ENCODE assay signal across 8 mouse cellular contexts in the genomic region with DNA sequence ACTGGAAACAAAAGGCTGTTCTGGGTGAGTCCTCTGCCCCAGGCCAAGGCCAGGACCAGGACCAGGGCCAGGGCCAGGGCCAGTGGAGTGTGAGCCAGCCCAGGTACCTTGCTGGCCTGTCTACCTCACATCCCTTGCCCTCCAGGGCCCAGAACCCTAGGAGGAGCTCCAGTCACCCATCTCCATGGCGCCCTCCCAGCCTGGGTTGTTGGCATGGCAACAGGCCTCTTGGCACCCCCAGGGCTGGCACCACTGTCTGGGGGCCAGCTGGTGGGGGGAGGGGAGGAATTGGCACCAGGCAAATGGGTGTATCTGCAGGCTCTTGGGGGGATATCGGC. TPM values are rescaled to one million over a fixed set of nuclear protein-coding genes. Genes with fewer than 3 reads are reported as not detected.
A peak's percentile ranks its signal among the peaks of the same experiment; 100 is the strongest.
DNase-seq lines count a peak whose midpoint lies in the region; ATAC-seq and TF ChIP-seq lines count a peak whose summit lies in the region.

No protein-coding gene starts in this region.

- H3K4me2 ChIP-seq in embryonic facial prominence, embryonic 11.5 days (ENCODE audit: low read depth, low read length) = peak overlapping the region; percentile 82
- peak overlapping the region; percentile 82 for H3K4me2 ChIP-seq in hindbrain, embryonic 11.5 days (replicated peaks; ENCODE audit: low read depth, low read length)
- peak overlapping the region; percentile 85 for H3K4me2 ChIP-seq in stomach, embryonic 16.5 days (ENCODE audit: low read depth, low read length)

- WGBS in embryonic facial prominence, embryonic 11.5 days = 72% methylated on average over 2 of the region's 2 CpGs
- 82% methylated on average over 2 of the region's 2 CpGs for WGBS in hindbrain, embryonic 11.5 days
- WGBS in stomach, embryonic 16.5 days = 65% methylated on average over 2 of the region's 2 CpGs

- no peak for TF ChIP-seq CTCF in E14TG2a.4 (conservative IDR thresholded peaks at IDR 0.05; ENCODE audit: low read length)

- ATAC-seq in embryonic facial prominence, embryonic 11.5 days (replicated peaks; ENCODE audit: insufficient number of reproducible peaks, low FRiP score, low TSS enrichment, low read depth) = peak; percentile 20; the same call in 1 of the 2 replicates
- peak; percentile 31; the same call in 1 of the 2 replicates for ATAC-seq in hindbrain, embryonic 11.5 days (ENCODE audit: low FRiP score)
- ATAC-seq in megakaryocyte, adult 5-6 weeks (ENCODE audit: poor library complexity, severe bottlenecking) = 0 out of 2 replicates have a peak, but pooled peaks have one; percentile 7
- 0 out of 2 replicates have a peak, but pooled peaks have one; percentile 5 for ATAC-seq in stomach, embryonic 16.5 days (ENCODE audit: insufficient read depth, low FRiP score)

- no peaks in the 10 kb centered on the region for H3K9me3 ChIP-seq in E14TG2a.4 (ENCODE audit: low read length)
- no peaks in the 10 kb centered on the region for H3K9me3 ChIP-seq in embryonic facial prominence, embryonic 11.5 days (replicated peaks; ENCODE audit: control insufficient read depth, low read length)
- no peaks in the 10 kb centered on the region for H3K9me3 ChIP-seq in hindbrain, embryonic 11.5 days (ENCODE audit: control insufficient read depth, low read length)
- no peaks in the 10 kb centered on the region for H3K9me3 ChIP-seq in stomach, embryonic 16.5 days (replicated peaks; ENCODE audit: control insufficient read depth, low read length)

- H3K36me3 ChIP-seq in E14TG2a.4 (ENCODE audit: insufficient read depth, low read length) = peaks cover 21% of the 10 kb centered on the region; the same call in 1 of the 2 replicates
- no peaks in the 10 kb centered on the region for H3K36me3 ChIP-seq in embryonic facial prominence, embryonic 11.5 days (replicated peaks; ENCODE audit: control insufficient read depth, insufficient read depth, low read depth, low read length)
- no peaks in the 10 kb centered on the region for H3K36me3 ChIP-seq in hindbrain, embryonic 11.5 days (ENCODE audit: control insufficient read depth, insufficient read depth, low read length)
- H3K36me3 ChIP-seq in stomach, embryonic 16.5 days (ENCODE audit: control insufficient read depth, insufficient read depth, low read length) = no peaks in the 10 kb centered on the region

- peak overlapping the region; percentile 83 for H3K4me3 ChIP-seq in E14TG2a.4 (replicated peaks; ENCODE audit: low read length)
- peak overlapping the region; percentile 81 for H3K4me3 ChIP-seq in embryonic facial prominence, embryonic 11.5 days (ENCODE audit: low read depth, low read length)
- H3K4me3 ChIP-seq in hindbrain, embryonic 11.5 days (ENCODE audit: low read depth, low read length) = peak overlapping the region; percentile 82
- H3K4me3 ChIP-seq in stomach, embryonic 16.5 days (replicated peaks; ENCODE audit: low read length) = peak overlapping the region; percentile 81

- no peak overlapping the region for H3K27ac ChIP-seq in embryonic facial prominence, embryonic 11.5 days (replicated peaks; ENCODE audit: low read depth, low read length)
- H3K27ac ChIP-seq in hindbrain, embryonic 11.5 days (ENCODE audit: low read depth, low read length) = no peak overlapping the region
- H3K27ac ChIP-seq in stomach, embryonic 16.5 days (ENCODE audit: low read length) = no peak overlapping the region

- peaks cover 27% of the 10 kb centered on the region for H3K27me3 ChIP-seq in E14TG2a.4 (ENCODE audit: insufficient read depth, low read length)
- no peaks in the 10 kb centered on the region for H3K27me3 ChIP-seq in embryonic facial prominence, embryonic 11.5 days (ENCODE audit: control insufficient read depth, insufficient read depth, low read length)
- H3K27me3 ChIP-seq in hindbrain, embryonic 11.5 days (ENCODE audit: control insufficient read depth, insufficient read depth, low read length) = no peaks in the 10 kb centered on the region
- no peaks in the 10 kb centered on the region for H3K27me3 ChIP-seq in stomach, embryonic 16.5 days (ENCODE audit: control insufficient read depth, insufficient read depth, low read length)

- peak overlapping the region; percentile 86 for H3K9ac ChIP-seq in embryonic facial prominence, embryonic 11.5 days (replicated peaks; ENCODE audit: low read length)
- peak overlapping the region; percentile 88 for H3K9ac ChIP-seq in hindbrain, embryonic 11.5 days (ENCODE audit: low read depth, low read length)
- H3K9ac ChIP-seq in stomach, embryonic 16.5 days (ENCODE audit: low read length) = peak overlapping the region; percentile 91

- DNase-seq in adrenal gland, adult 2 months = peak; percentile 31
- no peak for DNase-seq in adrenal gland, adult 8-10 months
- DNase-seq in embryonic facial prominence, embryonic 11.5 days (ENCODE audit: low spot score) = no peak
- no peak for DNase-seq in hindbrain, embryonic 11.5 days (ENCODE audit: low spot score)
- DNase-seq in layer of hippocampus, postnatal 25 days (ENCODE audit: extremely low spot score in 1 of 2, low spot score in 1 of 2) = peak; percentile 79 to 84

- H3K4me1 ChIP-seq in E14TG2a.4 (replicated peaks; ENCODE audit: low read depth, low read length) = peaks cover 40% of the 10 kb centered on the region
- H3K4me1 ChIP-seq in embryonic facial prominence, embryonic 11.5 days (ENCODE audit: control insufficient read depth, insufficient read depth, low read length) = peaks cover 4% of the 10 kb centered on the region; the same call in 1 of the 2 replicates
- peaks cover 7% of the 10 kb centered on the region; the same call in 1 of the 2 replicates for H3K4me1 ChIP-seq in hindbrain, embryonic 11.5 days (replicated peaks; ENCODE audit: control insufficient read depth, insufficient read depth, low read length)
- H3K4me1 ChIP-seq in stomach, embryonic 16.5 days (ENCODE audit: control insufficient read depth, insufficient read depth, low read length) = peaks cover 11% of the 10 kb centered on the region

RNA-seq across cellular contexts. Expression of gene Nsmf, which starts 0.9 kb away (rescaled TPM):
- total RNA-seq in adrenal gland, adult 2 months (2021) = 10 to 100 TPM; 32.8 to 52.9 TPM
- 99.9 and 113 TPM in 2 replicates for polyA plus RNA-seq in adrenal gland, adult 2 months (2012; rRNA removed)
- 10 to 100 TPM; 41.6 to 84.4 (median 63.1) TPM for total RNA-seq in adrenal gland, adult 8-10 months (2022)
- 29.5 and 36.2 TPM in 2 replicates for polyA plus RNA-seq in embryonic facial prominence, embryonic 11.5 days (2014; fragmentation: Nextera tagmentation; extraction: Ambion mirVana)
- polyA plus RNA-seq in hindbrain, embryonic 11.5 days (2014; fragmentation: Nextera tagmentation; extraction: Ambion mirVana) = 37.6 and 51.1 TPM in 2 replicates
- 100 to 1,000 TPM; 985 to 995 TPM for total RNA-seq in layer of hippocampus, postnatal 25 days (2021)
- 6.0 and 6.9 TPM in 2 replicates for total RNA-seq in megakaryocyte, adult 5-6 weeks (2015)
- total RNA-seq in megakaryocyte, adult 5-6 weeks (2017) = 6.4 and 10.8 TPM in 2 replicates
- polyA plus RNA-seq in stomach, embryonic 16.5 days (2015; fragmentation: Nextera tagmentation; extraction: Ambion mirVana) = 57.2 and 62.0 TPM in 2 replicates

RNA-seq across cellular contexts. Expression of gene Entpd8, which starts 25.1 kb away (rescaled TPM):
- total RNA-seq in adrenal gland, adult 2 months (2021) = under 1 TPM in 1 of 2 experiments, not detected in 1; 0.40 TPM
- 0.08 and 0.11 TPM in 2 replicates for polyA plus RNA-seq in adrenal gland, adult 2 months (2012; rRNA removed)
- total RNA-seq in adrenal gland, adult 8-10 months (2022) = under 1 TPM in 1 of 4 experiments, not detected in 3; 0.27 TPM
- polyA plus RNA-seq in embryonic facial prominence, embryonic 11.5 days (2014; fragmentation: Nextera tagmentation; extraction: Ambion mirVana) = not detected in 2 replicates
- not detected in 2 replicates for polyA plus RNA-seq in hindbrain, embryonic 11.5 days (2014; fragmentation: Nextera tagmentation; extraction: Ambion mirVana)
- not detected for total RNA-seq in layer of hippocampus, postnatal 25 days (2021)
- total RNA-seq in megakaryocyte, adult 5-6 weeks (2015) = not detected in 2 replicates
- not detected in 2 replicates for total RNA-seq in megakaryocyte, adult 5-6 weeks (2017)
- 2.5 and 2.6 TPM in 2 replicates for polyA plus RNA-seq in stomach, embryonic 16.5 days (2015; fragmentation: Nextera tagmentation; extraction: Ambion mirVana)

RNA-seq across cellular contexts. Expression of gene Noxa1, which starts 39.9 kb away (rescaled TPM):
- not detected for total RNA-seq in adrenal gland, adult 2 months (2021)
- not detected in 2 replicates for polyA plus RNA-seq in adrenal gland, adult 2 months (2012; rRNA removed)
- not detected for total RNA-seq in adrenal gland, adult 8-10 months (2022)
- 0.13 TPM in 1 of 2 replicates, not detected in the other for polyA plus RNA-seq in embryonic facial prominence, embryonic 11.5 days (2014; fragmentation: Nextera tagmentation; extraction: Ambion mirVana)
- polyA plus RNA-seq in hindbrain, embryonic 11.5 days (2014; fragmentation: Nextera tagmentation; extraction: Ambion mirVana) = not detected in 2 replicates
- not detected for total RNA-seq in layer of hippocampus, postnatal 25 days (2021)
- total RNA-seq in megakaryocyte, adult 5-6 weeks (2015) = not detected in 2 replicates
- total RNA-seq in megakaryocyte, adult 5-6 weeks (2017) = not detected in 2 replicates
- 8.1 and 8.8 TPM in 2 replicates for polyA plus RNA-seq in stomach, embryonic 16.5 days (2015; fragmentation: Nextera tagmentation; extraction: Ambion mirVana)

Comparison
In these comparisons a context has a peak if more than half of its experiments do, and no peak if none do; other contexts are left out.
1. DNase-seq: peak in adrenal gland, adult 2 months (single experiment) and layer of hippocampus, postnatal 25 days (2 of 2); none in adrenal gland, adult 8-10 months (single experiment), embryonic facial prominence, embryonic 11.5 days (single experiment) and hindbrain, embryonic 11.5 days (single experiment).
2. RNA of gene Nsmf, which starts 0.9 kb away (total RNA-seq): 985 to 995 TPM in layer of hippocampus, postnatal 25 days; 41.6 to 84.4 TPM in adrenal gland, adult 8-10 months, 32.8 to 52.9 TPM in adrenal gland, adult 2 months and 6.0 to 10.8 TPM in megakaryocyte, adult 5-6 weeks; every median in the first group is over 10 times any median in the second.
3. Peak in every context shown above with its lines, with median percentiles within 50 percentile points of each other: H3K4me3 ChIP-seq, ATAC-seq, H3K4me2 ChIP-seq and H3K9ac ChIP-seq.